Mouse (Mus musculus) right cerebral cortex, postnatal 14 days (tissue): ENCODE measurements around the gene Atg16l1.

Source experiments
- DNase-seq: peaks from one replicate; pipeline ENCODE4 v3.0.0; 2022

The Atg16l1 gene

GRCm38 (mm10) chr1:87837018-87837417 lies 81.3 kb downstream of the Atg16l1 start:
- no peak for DNase-seq

- DNase-seq = no peak
These were observed 84.9 kb downstream of the Atg16l1 start for GRCm38 (mm10) chr1:87840411-87841208.
